Mouse (Mus musculus) kidney, embryonic 16.5 days (tissue): ENCODE measurements at regions not wholly inside any gene's neighbourhood (a gene's known extent, or its start where the extent isn't known, plus 50 kb on each side); places are given as distances from the start of the nearest gene placed in this dataset.
A peak's percentile ranks its signal among the peaks of the same experiment; 100 is the strongest.

Source experiments
- ATAC-seq: fragments of 200-750 bp; cut with Nextera tagmentation; 2 replicates; pipeline ENCODE4 v1.8.0; 2017; ENCODE audit warnings: moderate TSS enrichment; ENCODE audit not compliant: low FRiP score, low TSS enrichment
- H3K27ac ChIP-seq: fragments of 300-500 bp; sonication (generic); 2 replicates; pipeline ENCODE4 v1.5.1; 2014; ENCODE audit warnings: low read length
- H3K27me3 ChIP-seq: fragments of 300-500 bp; sonication (generic); 2 replicates; pipeline ENCODE4 v1.6.1; 2014; ENCODE audit warnings: low read length, control low read depth, mixed read lengths; ENCODE audit not compliant: insufficient read depth
- H3K36me3 ChIP-seq: fragments of 300-500 bp; sonication (generic); 2 replicates; pipeline ENCODE4 v1.6.1; 2014; ENCODE audit warnings: low read length, control low read depth, mixed read lengths; ENCODE audit not compliant: insufficient read depth
- H3K4me1 ChIP-seq: fragments of 300-500 bp; sonication (generic); 2 replicates; pipeline ENCODE4 v1.6.1; 2014; ENCODE audit warnings: low read length, control low read depth, mixed read lengths; ENCODE audit not compliant: insufficient read depth
- H3K4me2 ChIP-seq: fragments of 300-500 bp; sonication (generic); replicated peaks from 2 replicates; pipeline ENCODE4 v1.6.1; 2014; ENCODE audit warnings: low read depth, low read length
- H3K4me3 ChIP-seq: fragments of 300-500 bp; sonication (generic); 2 replicates; pipeline ENCODE4 v1.5.1; 2014; ENCODE audit warnings: mild to moderate bottlenecking, low read length
- H3K9ac ChIP-seq: fragments of 300-500 bp; sonication (generic); replicated peaks from 2 replicates; pipeline ENCODE4 v1.6.1; 2014; ENCODE audit warnings: low read length
- H3K9me3 ChIP-seq: fragments of 300-500 bp; sonication (generic); 2 replicates; pipeline ENCODE4 v1.6.1; 2016; ENCODE audit warnings: low read length, control low read depth
- WGBS: fragments of 180-500 bp; shearing (Covaris S2); extraction: QIAGEN DNeasy Blood & Tissue Kit; methylation state at CpG from one replicate; pipeline ENCODE4 v1.1.7; 2014; 5-methylcytosine and 5-hydroxymethylcytosine counted together

DNA sequence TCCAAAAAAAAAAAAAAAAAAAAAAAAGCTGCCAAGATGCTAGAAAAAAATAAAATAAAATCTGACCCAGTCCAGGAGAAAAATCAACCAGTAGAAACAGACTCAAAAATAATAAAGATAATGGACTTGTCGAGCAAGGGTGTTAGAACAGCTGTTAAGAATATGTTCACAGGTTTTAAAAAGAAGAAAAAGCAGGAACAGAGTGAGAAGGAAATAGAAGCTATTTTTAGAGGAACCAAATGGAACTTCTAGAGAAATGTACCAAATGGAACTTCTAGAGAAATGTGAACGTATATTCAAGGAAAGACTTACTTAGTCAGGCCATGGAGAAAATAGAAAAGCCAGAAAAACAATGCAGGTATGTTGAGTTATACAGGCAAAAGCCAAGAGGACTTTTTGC lies 662.4 kb upstream of the Jmjd1c start:
- H3K4me2 ChIP-seq = no peak overlapping the region
- H3K9me3 ChIP-seq = no peaks in the 10 kb centered on the region
- H3K27ac ChIP-seq = no peak overlapping the region
- H3K4me1 ChIP-seq = no peaks in the 10 kb centered on the region
- no peak overlapping the region for H3K4me3 ChIP-seq
- 56% methylated on average over 2 of the region's 2 CpGs for WGBS
- H3K27me3 ChIP-seq = no peaks in the 10 kb centered on the region
- no peak overlapping the region for H3K9ac ChIP-seq
- ATAC-seq = no peak
- no peaks in the 10 kb centered on the region for H3K36me3 ChIP-seq

DNA sequence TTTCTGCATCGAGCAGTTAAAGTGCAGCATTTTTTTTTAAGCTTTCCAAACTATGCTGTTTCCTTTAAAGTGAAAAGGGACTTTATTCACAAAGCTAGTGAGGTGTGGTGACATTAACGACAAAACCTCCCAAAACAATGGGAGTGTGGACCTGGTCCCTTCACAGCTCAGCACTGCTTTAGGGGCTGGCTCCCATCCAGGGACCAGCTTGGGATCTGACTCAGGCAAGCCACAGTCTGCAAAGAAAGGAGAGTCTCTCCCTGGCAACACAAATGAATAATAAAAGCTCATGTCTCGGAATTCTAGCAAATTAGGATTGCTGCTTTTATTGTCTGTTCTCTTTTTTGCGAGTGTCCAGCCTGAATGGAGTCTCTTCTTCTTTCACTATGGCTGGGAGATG lies 625.2 kb upstream of the Jmjd1c start:
- H3K9me3 ChIP-seq = no peaks in the 10 kb centered on the region
- WGBS = 50% methylated on average over 4 of the region's 4 CpGs

DNA sequence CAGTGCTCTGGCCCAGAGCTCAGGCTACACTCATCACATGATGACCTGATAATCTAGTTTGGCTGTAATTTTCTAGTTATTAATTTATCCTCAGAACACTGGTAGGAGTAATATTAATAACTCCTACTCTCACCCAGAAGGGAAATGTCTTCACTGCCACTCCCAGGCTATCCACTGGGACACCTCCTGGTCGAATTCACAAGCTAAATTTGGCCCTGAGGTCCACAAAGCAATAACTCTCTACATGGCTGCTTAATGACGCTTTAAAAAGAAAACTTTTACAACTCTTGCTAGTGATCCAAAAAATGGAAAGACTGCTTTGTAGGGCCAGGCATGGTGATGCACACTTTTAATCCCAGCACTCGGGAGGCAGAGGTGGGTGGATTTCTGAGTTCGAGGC lies 623.9 kb upstream of the Jmjd1c start:
- Histone ChIP-seq H3K9ac (no peak overlapping the region), H3K4me1 (no peaks in the 10 kb centered on the region), H3K27me3 (no peaks in the 10 kb centered on the region), H3K36me3 (no peaks in the 10 kb centered on the region), H3K9me3 (no peaks in the 10 kb centered on the region), H3K4me3 (no peak overlapping the region), H3K27ac (no peak overlapping the region), H3K4me2 (no peak overlapping the region)
- peak; percentile 65; the same call in 1 of the 2 replicates for ATAC-seq
- WGBS = 38% methylated on average over 4 of the region's 4 CpGs

More for the DNA sequence above, 625.2 kb upstream of the Jmjd1c start:
- no peak overlapping the region for H3K27ac ChIP-seq
- H3K4me3 ChIP-seq = no peak overlapping the region
- ATAC-seq = no peak
- no peak overlapping the region for H3K4me2 ChIP-seq
- H3K4me1 ChIP-seq = no peaks in the 10 kb centered on the region
- no peak overlapping the region for H3K9ac ChIP-seq
- no peaks in the 10 kb centered on the region for H3K36me3 ChIP-seq
- no peaks in the 10 kb centered on the region for H3K27me3 ChIP-seq

DNA sequence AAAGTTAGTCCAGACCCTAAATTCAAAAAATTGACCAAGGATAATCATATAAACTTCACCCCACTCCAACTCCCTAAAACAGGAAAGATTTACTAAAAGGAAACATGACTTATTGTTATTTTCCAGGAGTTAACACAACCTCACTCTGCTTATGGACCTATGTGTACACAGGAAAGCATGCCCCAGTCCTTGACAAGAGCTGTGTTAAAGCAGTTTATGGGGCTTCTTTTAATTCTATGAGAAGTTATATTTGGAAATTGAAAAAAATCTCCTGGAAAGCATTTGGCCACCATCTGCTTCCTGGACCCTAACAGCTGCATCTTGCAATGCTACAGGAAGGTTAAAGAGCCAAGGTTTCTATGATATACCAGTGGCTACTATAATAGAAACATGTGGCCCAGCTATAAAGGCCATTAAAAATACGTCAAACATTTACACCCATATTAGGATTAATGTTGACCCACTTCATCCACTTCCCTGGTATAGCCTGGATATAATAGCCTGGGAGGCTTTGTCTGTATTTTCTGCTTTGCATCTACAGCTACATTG lies 620.7 kb upstream of the Jmjd1c start:
- Histone ChIP-seq H3K27me3 (no peaks in the 10 kb centered on the region), H3K4me3 (no peak overlapping the region), H3K36me3 (no peaks in the 10 kb centered on the region), H3K9ac (no peak overlapping the region), H3K27ac (no peak overlapping the region), H3K9me3 (no peaks in the 10 kb centered on the region), H3K4me2 (no peak overlapping the region), H3K4me1 (no peaks in the 10 kb centered on the region)
- WGBS = 59% methylated on average over 1 of the region's 1 CpGs
- ATAC-seq = peak; percentile 73

DNA sequence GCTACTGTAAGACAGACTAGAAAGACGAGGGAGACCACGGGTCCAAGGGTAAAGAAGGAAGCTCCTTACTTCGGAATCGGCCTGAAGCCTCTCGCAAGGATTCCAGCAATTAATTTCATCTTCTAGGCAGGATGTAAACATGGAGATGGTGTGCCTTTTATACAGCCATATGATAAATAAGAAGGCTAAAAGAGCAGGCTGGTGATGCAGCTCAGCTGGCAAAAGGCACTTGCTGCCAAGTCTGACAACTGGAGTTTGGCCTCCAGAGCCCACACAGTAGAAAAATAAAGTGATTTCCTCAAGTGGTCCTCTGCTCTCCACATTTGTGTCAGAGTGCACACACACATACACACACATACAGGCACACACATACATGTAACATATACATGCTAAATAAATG lies 605.1 kb upstream of the Jmjd1c start:
- 51% methylated on average over 5 of the region's 5 CpGs for WGBS
- H3K27me3 ChIP-seq = no peaks in the 10 kb centered on the region
- no peaks in the 10 kb centered on the region for H3K36me3 ChIP-seq
- no peaks in the 10 kb centered on the region for H3K9me3 ChIP-seq
- no peak overlapping the region for H3K27ac ChIP-seq
- no peaks in the 10 kb centered on the region for H3K4me1 ChIP-seq
- no peak overlapping the region for H3K4me2 ChIP-seq
- H3K4me3 ChIP-seq = no peak overlapping the region
- no peak for ATAC-seq
- no peak overlapping the region for H3K9ac ChIP-seq

DNA sequence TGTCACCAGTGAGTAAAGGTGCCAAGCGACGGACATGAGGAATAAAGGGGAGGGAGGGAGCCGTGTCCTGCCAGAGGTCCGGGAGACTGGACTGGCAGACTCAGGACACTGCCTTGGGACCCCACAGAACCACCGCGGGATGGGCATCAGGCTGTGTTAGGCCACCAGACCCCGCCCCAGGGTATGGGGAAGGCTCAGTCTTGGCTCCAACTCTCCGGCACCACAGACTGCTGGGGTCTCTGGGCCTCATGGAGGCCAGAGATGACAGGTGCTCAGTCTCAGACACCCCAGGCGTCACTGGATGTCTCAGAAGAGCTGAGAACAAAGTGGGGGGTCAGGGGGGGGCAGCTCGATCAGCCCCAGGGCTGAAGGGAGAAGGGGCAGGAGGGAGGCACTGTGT lies 604.1 kb upstream of the Jmjd1c start:
- 72% methylated on average over 10 of the region's 10 CpGs for WGBS
- Histone ChIP-seq H3K4me1 (no peaks in the 10 kb centered on the region), H3K4me2 (no peak overlapping the region), H3K9ac (no peak overlapping the region), H3K36me3 (no peaks in the 10 kb centered on the region), H3K4me3 (no peak overlapping the region), H3K27ac (no peak overlapping the region), H3K9me3 (no peaks in the 10 kb centered on the region), H3K27me3 (no peaks in the 10 kb centered on the region)
- ATAC-seq = no peak

DNA sequence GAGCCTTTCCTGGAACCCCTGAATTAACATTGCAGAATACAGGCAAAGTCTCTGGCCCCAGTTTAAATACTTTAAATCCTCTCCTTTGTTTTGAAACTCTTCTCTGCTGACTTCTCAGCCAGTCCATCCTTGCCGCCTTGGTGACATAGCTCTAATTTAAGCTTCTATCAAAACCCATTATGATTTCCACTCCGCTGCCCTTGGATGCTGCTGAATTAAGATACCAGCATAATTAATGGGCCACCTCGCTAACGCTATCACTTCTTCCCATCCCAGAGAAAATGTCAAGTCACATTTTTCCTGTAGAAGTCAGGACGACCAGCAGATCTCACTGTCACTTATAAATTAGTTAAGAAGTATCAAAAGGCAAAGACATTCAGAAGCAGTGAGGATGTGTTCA lies 556.1 kb upstream of the Jmjd1c start:
- no peak for ATAC-seq
- Histone ChIP-seq H3K9ac (no peak overlapping the region), H3K4me3 (no peak overlapping the region), H3K36me3 (no peaks in the 10 kb centered on the region), H3K27me3 (no peaks in the 10 kb centered on the region), H3K4me2 (no peak overlapping the region), H3K9me3 (no peaks in the 10 kb centered on the region), H3K27ac (no peak overlapping the region), H3K4me1 (no peaks in the 10 kb centered on the region)
- 74% methylated on average over 5 of the region's 5 CpGs for WGBS

DNA sequence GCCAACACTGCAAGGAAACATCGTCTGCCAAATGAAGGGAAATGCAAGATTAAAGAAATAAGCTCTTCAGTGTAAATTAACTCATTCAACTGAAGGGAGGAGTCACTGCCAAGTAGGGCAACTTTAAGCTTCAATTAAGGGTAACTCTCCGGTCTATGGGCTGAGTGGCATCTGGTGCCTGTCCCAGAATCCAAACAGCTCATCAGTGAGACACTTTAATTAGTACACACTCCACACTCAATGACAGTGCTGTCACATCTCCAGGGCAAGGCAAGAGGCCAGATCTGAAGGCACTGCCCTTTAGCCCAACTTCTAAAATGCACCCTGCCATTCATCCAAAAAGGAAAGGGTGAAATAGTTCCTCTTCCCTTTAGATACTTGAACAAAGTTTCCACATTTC lies 549.3 kb upstream of the Jmjd1c start:
- Histone ChIP-seq H3K9ac (no peak overlapping the region), H3K36me3 (no peaks in the 10 kb centered on the region), H3K4me2 (no peak overlapping the region), H3K27ac (no peak overlapping the region), H3K27me3 (no peaks in the 10 kb centered on the region), H3K4me1 (peaks cover 11% of the 10 kb centered on the region; the same call in 1 of the 2 replicates), H3K4me3 (no peak overlapping the region), H3K9me3 (no peaks in the 10 kb centered on the region)
- peak; percentile 32; the same call in 1 of the 2 replicates for ATAC-seq
- WGBS = 47% methylated on average over 2 of the region's 2 CpGs

DNA sequence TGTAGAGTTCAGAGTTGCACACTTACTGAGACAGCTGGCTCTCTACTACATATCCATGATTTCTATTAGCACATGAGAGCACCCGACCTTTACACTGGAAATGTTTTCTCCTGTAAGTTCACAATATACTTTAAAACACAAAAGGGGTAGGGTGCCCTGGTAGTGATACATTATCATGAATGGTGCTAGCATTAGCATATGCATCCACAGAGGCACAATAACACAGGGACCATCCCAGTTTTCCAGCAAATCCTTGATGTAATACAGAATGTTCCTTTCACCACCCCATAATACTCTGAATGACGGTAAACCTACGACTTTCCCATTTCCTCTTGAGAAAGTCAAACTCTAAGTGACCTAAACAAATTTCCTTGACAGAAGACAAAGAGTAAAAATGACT lies 548.3 kb upstream of the Jmjd1c start:
- H3K4me2 ChIP-seq = no peak overlapping the region
- H3K36me3 ChIP-seq = no peaks in the 10 kb centered on the region
- ATAC-seq = peak; percentile 32; the same call in 1 of the 2 replicates
- WGBS = 14% methylated on average over 3 of the region's 3 CpGs
- no peak overlapping the region for H3K27ac ChIP-seq
- no peak overlapping the region for H3K9ac ChIP-seq
- no peak overlapping the region for H3K4me3 ChIP-seq
- H3K27me3 ChIP-seq = no peaks in the 10 kb centered on the region
- H3K9me3 ChIP-seq = no peaks in the 10 kb centered on the region
- peaks cover 14% of the 10 kb centered on the region for H3K4me1 ChIP-seq

DNA sequence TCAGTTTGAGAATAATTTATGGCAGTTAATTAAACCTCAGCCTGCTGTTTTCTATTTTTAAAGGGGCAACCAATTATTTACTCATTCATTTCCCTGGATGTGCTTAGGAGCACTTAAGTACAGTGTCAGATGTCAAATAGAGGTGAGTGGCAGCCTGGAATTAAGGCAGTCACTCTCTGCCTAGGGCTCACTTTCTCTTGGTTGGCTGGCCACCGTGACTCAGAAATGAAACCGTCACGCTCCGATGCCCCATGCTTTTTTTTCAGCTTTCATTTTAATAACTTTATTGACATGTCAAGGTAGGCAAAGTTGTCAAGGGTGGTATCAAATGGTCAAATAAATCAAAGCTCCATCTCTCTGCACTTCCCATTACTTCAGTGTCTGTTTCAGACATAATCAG lies 547.9 kb upstream of the Jmjd1c start:
- H3K36me3 ChIP-seq = no peaks in the 10 kb centered on the region
- no peaks in the 10 kb centered on the region for H3K27me3 ChIP-seq
- no peak overlapping the region for H3K27ac ChIP-seq
- H3K4me3 ChIP-seq = no peak overlapping the region
- WGBS = 24% methylated on average over 4 of the region's 4 CpGs
- no peak overlapping the region for H3K4me2 ChIP-seq
- no peaks in the 10 kb centered on the region for H3K9me3 ChIP-seq
- peak; percentile 82 for ATAC-seq
- no peak overlapping the region for H3K9ac ChIP-seq
- H3K4me1 ChIP-seq = peaks cover 18% of the 10 kb centered on the region
